Mouse (Mus musculus) bone marrow macrophage, adult 2 months (primary cell): ENCODE measurements around the gene Rpa2. TPM values are rescaled to one million over a fixed set of nuclear protein-coding genes. Genes with fewer than 3 reads are reported as not detected.
A peak's percentile ranks its signal among the peaks of the same experiment; 100 is the strongest.

Source experiments
- H3K27ac ChIP-seq: 2 replicates; pipeline ENCODE4 v1.5.1; 2012; ENCODE audit warnings: low read depth, low read length; ENCODE audit not compliant: insufficient read depth
- H3K4me1 ChIP-seq: 2 replicates; pipeline ENCODE4 v1.6.1; 2012; ENCODE audit warnings: low read length; ENCODE audit not compliant: control insufficient read depth, insufficient read depth
- H3K4me3 ChIP-seq: 2 replicates; pipeline ENCODE4 v1.5.1; 2012; ENCODE audit warnings: mild to moderate bottlenecking, low read length, moderate library complexity; ENCODE audit not compliant: insufficient read depth
- CTCF ChIP-seq: IDR thresholded peaks from 2 replicates; pipeline ENCODE4 v1.5.1; 2012; ENCODE audit warnings: low read depth, mild to moderate bottlenecking, low read length, moderate library complexity
- POLR2A ChIP-seq: IDR thresholded peaks from 2 replicates; pipeline ENCODE4 v1.6.1; 2012; ENCODE audit warnings: mild to moderate bottlenecking, low read depth, low read length, borderline replicate concordance
- polyA plus RNA-seq: library from polyadenylated mRNA; stranded (reverse); fragments of >200 nt; gene quantifications from 2 replicates; pipeline ENCODE4 v1.2.4, GENCODE M21; 2012; ENCODE audit not compliant: missing spikeins, insufficient read depth, insufficient read length

Rpa2 gene
- polyA plus RNA-seq, 1 experiment: 18.4 TPM

- Histone ChIP-seq H3K4me1 (peaks cover 65% of the 10 kb centered on the region), H3K4me3 (no peak overlapping the region), H3K27ac (peak overlapping the region; percentile 89)
- TF ChIP-seq POLR2A: no peak
- TF ChIP-seq CTCF: no peak
Measured at GRCm38 (mm10) chr4:132803876-132804275, 35.7 kb downstream of the Rpa2 start.

- peaks cover 69% of the 10 kb centered on the region for H3K4me1 ChIP-seq
- H3K27ac ChIP-seq: peak overlapping the region; percentile 89
- peak overlapping the region; percentile 7; the same call in 1 of the 2 replicates for H3K4me3 ChIP-seq
- TF ChIP-seq POLR2A (no peak), CTCF (no peak)
Measured at GRCm38 (mm10) chr4:132804331-132804730, 36.2 kb downstream of the Rpa2 start.

- H3K27ac ChIP-seq: peak overlapping the region; percentile 89
- peaks cover 68% of the 10 kb centered on the region for H3K4me1 ChIP-seq
- H3K4me3 ChIP-seq: no peak overlapping the region
- no peak for TF ChIP-seq CTCF
- no peak for TF ChIP-seq POLR2A
Measured at GRCm38 (mm10) chr4:132805146-132805545, 37.0 kb downstream of the Rpa2 start.

- no peak overlapping the region for H3K4me3 ChIP-seq
- peaks cover 67% of the 10 kb centered on the region for H3K4me1 ChIP-seq
- no peak for TF ChIP-seq POLR2A
- no peak for TF ChIP-seq CTCF
- peak overlapping the region; percentile 89 for H3K27ac ChIP-seq
Measured at GRCm38 (mm10) chr4:132805599-132806197, 37.6 kb downstream of the Rpa2 start.

- no peak overlapping the region for H3K4me3 ChIP-seq
- TF ChIP-seq POLR2A (no peak), CTCF (no peak)
- H3K27ac ChIP-seq: peak overlapping the region; percentile 30
- peaks cover 59% of the 10 kb centered on the region for H3K4me1 ChIP-seq
Measured at GRCm38 (mm10) chr4:132806620-132807191, 38.6 kb downstream of the Rpa2 start.

- TF ChIP-seq POLR2A: no peak
- TF ChIP-seq CTCF: no peak
- Histone ChIP-seq H3K27ac (peak overlapping the region; percentile 97), H3K4me1 (peaks cover 50% of the 10 kb centered on the region), H3K4me3 (peak overlapping the region; percentile 34)
Measured at GRCm38 (mm10) chr4:132807771-132808641, 39.9 kb downstream of the Rpa2 start.

- H3K27ac ChIP-seq: peak overlapping the region; percentile 97
Measured at GRCm38 (mm10) chr4:132809621-132810020, 41.5 kb downstream of the Rpa2 start.

GRCm38 (mm10) chr4:132816404-132816803 is 48.3 kb downstream of the Rpa2 start:
- peaks cover 34% of the 10 kb centered on the region for H3K4me1 ChIP-seq
- H3K4me3 ChIP-seq: no peak overlapping the region
- no peak for TF ChIP-seq CTCF
- TF ChIP-seq POLR2A: no peak
- H3K27ac ChIP-seq: peak overlapping the region; percentile 98

More at GRCm38 (mm10) chr4:132809621-132810020, 41.5 kb downstream of the Rpa2 start:
- H3K4me3 ChIP-seq: no peak overlapping the region
- no peak for TF ChIP-seq CTCF
- no peak for TF ChIP-seq POLR2A
- peaks cover 50% of the 10 kb centered on the region for H3K4me1 ChIP-seq

GRCm38 (mm10) chr4:132816855-132817254 is 48.7 kb downstream of the Rpa2 start:
- peaks cover 34% of the 10 kb centered on the region for H3K4me1 ChIP-seq
- H3K27ac ChIP-seq: peak overlapping the region; percentile 98
- H3K4me3 ChIP-seq: no peak overlapping the region
- TF ChIP-seq CTCF (no peak), POLR2A (no peak)
